ENCODE assay signal across 7 mouse cellular contexts in the genomic region with DNA sequence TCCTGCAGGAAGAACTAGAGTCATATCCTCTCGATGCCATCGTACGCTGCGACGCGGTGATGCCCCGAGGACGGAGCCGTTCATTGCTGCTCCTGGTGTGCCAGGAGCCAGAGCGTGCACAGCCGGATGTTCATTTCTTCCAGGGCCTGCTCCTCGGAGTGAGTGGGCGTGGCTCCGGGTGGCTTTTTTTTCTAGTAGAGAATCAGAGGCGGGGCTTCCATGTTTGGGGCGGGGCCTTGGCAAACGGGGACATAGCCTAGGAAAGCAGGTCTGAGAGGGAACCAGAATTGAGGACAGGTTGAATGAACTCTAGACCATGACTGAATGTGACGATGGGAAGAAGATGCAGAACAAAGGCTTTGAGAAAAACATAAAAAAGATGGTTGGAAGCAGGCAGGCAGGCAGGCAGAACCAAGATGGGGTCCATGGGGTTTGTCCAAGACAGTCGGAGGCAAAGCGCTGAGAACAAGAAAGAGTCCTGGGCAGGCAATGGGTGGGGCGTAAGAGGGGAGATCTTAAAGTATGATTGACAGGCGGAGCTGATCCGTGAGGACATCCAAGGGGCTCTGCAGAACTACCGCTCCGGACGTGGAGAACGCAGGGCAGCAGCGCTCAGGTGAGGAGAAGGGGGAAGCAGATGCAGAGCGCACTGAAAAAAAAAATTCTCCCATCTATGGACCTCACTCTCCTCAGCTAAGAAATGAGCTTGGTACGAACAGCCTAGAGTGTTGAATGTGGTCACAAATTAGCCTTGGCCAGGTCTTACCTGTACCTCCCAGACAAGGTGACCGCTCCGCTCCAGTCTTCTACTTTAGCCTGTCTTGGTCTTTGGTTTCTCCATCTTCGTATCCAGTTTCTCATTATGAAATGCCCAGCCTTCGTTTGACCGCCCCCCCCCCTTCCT. TPM values are rescaled to one million over a fixed set of nuclear protein-coding genes. Genes with fewer than 3 reads are reported as not detected.
DNase-seq lines count a peak whose midpoint lies in the region; ATAC-seq lines count a peak whose summit lies in the region.

No protein-coding gene starts in this region.

- H3K27ac ChIP-seq in stomach, embryonic 14.5 days (ENCODE audit: low read length), result no peak overlapping the region

- H3K4me1 ChIP-seq in stomach, embryonic 14.5 days (ENCODE audit: control insufficient read depth, insufficient read depth, low read length), result no peaks in the 10 kb centered on the region; the same call in 1 of the 2 replicates

- peak; percentile 75 for DNase-seq in adrenal gland, adult 2 months
- DNase-seq in cerebellum, postnatal 36 days, result peak; percentile 49 to 54
- peak; percentile 59 for DNase-seq in gastrocnemius, postnatal 14 days
- DNase-seq in induced T-regulatory cell, adult 2 months (ENCODE audit: low read depth), result peak; percentile 64
- peak; percentile 61 for DNase-seq in left cerebral cortex, postnatal 4 days

- peak overlapping the region; percentile 82 for H3K4me2 ChIP-seq in stomach, embryonic 14.5 days (replicated peaks; ENCODE audit: low read depth, low read length)

- no peaks in the 10 kb centered on the region for H3K36me3 ChIP-seq in stomach, embryonic 14.5 days (ENCODE audit: control insufficient read depth, insufficient read depth, low read length)

- H3K9me3 ChIP-seq in stomach, embryonic 14.5 days (ENCODE audit: control insufficient read depth, low read depth, low read length), result no peaks in the 10 kb centered on the region

- intact Hi-C loops in gastrocnemius, postnatal 14 days (cut with DNase I; ENCODE audit: low total_unique reads), result no loop called here
- intact Hi-C loops in left cerebral cortex, postnatal 4 days (cut with DNase I), result no loop called here

- H3K9ac ChIP-seq in stomach, embryonic 14.5 days (replicated peaks; ENCODE audit: low read depth, low read length), result no peak overlapping the region

- peak overlapping the region; percentile 32 for H3K4me3 ChIP-seq in stomach, embryonic 14.5 days (ENCODE audit: low read depth, low read length)

- ATAC-seq in megakaryocyte progenitor cell, adult 5-6 weeks (replicated peaks; ENCODE audit: poor library complexity), result peak; percentile 49
- peak; percentile 43; the same call in 1 of the 2 replicates for ATAC-seq in stomach, embryonic 14.5 days (ENCODE audit: insufficient number of reproducible peaks, insufficient read depth, low FRiP score, low read depth)

- peaks cover 9% of the 10 kb centered on the region for H3K27me3 ChIP-seq in stomach, embryonic 14.5 days (ENCODE audit: control insufficient read depth, insufficient read depth, low read length)

- 2% methylated on average over 35 of the region's 35 CpGs for WGBS in stomach, embryonic 14.5 days

RNA-seq across cellular contexts. Expression of a gene that starts 10.1 kb away (rescaled TPM):
- total RNA-seq in adrenal gland, adult 2 months (2021), result 1 to 10 TPM; 5.2 to 6.9 TPM
- polyA plus RNA-seq in adrenal gland, adult 2 months (2012; rRNA removed), result 2.5 and 5.0 TPM in 2 replicates
- total RNA-seq in gastrocnemius, postnatal 14 days (2021), result 1 to 10 TPM; 1.6 to 2.2 TPM
- 1 to 10 TPM; 5.1 to 8.0 TPM for total RNA-seq in left cerebral cortex, postnatal 4 days (2021)
- 2.0 and 2.8 TPM in 2 replicates for total RNA-seq in megakaryocyte progenitor cell, adult 5-6 weeks (2015)
- total RNA-seq in megakaryocyte progenitor cell, adult 5-6 weeks (2017), result 1.6 and 5.1 TPM in 2 replicates
- 5.0 and 7.9 TPM in 2 replicates for polyA plus RNA-seq in stomach, embryonic 14.5 days (2014; fragmentation: Nextera tagmentation; extraction: Ambion mirVana)

RNA-seq across cellular contexts. Expression of a gene that starts 25.1 kb away (rescaled TPM):
- 10 to 100 TPM; 17.5 to 19.7 TPM for total RNA-seq in adrenal gland, adult 2 months (2021)
- polyA plus RNA-seq in adrenal gland, adult 2 months (2012; rRNA removed), result 11.5 and 13.1 TPM in 2 replicates
- total RNA-seq in gastrocnemius, postnatal 14 days (2021), result 10 to 100 TPM; 11.8 to 15.0 TPM
- total RNA-seq in left cerebral cortex, postnatal 4 days (2021), result 10 to 100 TPM; 42.4 to 45.0 TPM
- total RNA-seq in megakaryocyte progenitor cell, adult 5-6 weeks (2015), result 3.3 and 4.7 TPM in 2 replicates
- 16.1 and 32.6 TPM in 2 replicates for total RNA-seq in megakaryocyte progenitor cell, adult 5-6 weeks (2017)
- polyA plus RNA-seq in stomach, embryonic 14.5 days (2014; fragmentation: Nextera tagmentation; extraction: Ambion mirVana), result 31.9 and 34.6 TPM in 2 replicates

RNA-seq across cellular contexts. Expression of a gene that starts 31.0 kb away (rescaled TPM):
- 100 to 1,000 TPM in 1 of 2 experiments, 10 to 100 TPM in 1; 93.3 to 102 TPM for total RNA-seq in adrenal gland, adult 2 months (2021)
- polyA plus RNA-seq in adrenal gland, adult 2 months (2012; rRNA removed), result 101 and 164 TPM in 2 replicates
- 10 to 100 TPM; 25.3 to 36.8 TPM for total RNA-seq in gastrocnemius, postnatal 14 days (2021)
- 100 to 1,000 TPM; 123 to 135 TPM for total RNA-seq in left cerebral cortex, postnatal 4 days (2021)
- 85.6 and 97.7 TPM in 2 replicates for total RNA-seq in megakaryocyte progenitor cell, adult 5-6 weeks (2015)
- 106 and 112 TPM in 2 replicates for total RNA-seq in megakaryocyte progenitor cell, adult 5-6 weeks (2017)
- 47.2 and 61.0 TPM in 2 replicates for polyA plus RNA-seq in stomach, embryonic 14.5 days (2014; fragmentation: Nextera tagmentation; extraction: Ambion mirVana)

RNA-seq across cellular contexts. Expression of a gene that starts 45.7 kb away (rescaled TPM):
- total RNA-seq in adrenal gland, adult 2 months (2021), result 1 to 10 TPM in 1 of 2 experiments, under 1 TPM in 1; 0.37 to 1.6 TPM
- polyA plus RNA-seq in adrenal gland, adult 2 months (2012; rRNA removed), result 0.17 TPM in 1 of 2 replicates, not detected in the other
- total RNA-seq in gastrocnemius, postnatal 14 days (2021), result 100 to 1,000 TPM; 355 to 658 TPM
- total RNA-seq in left cerebral cortex, postnatal 4 days (2021), result 1 to 10 TPM in 1 of 2 experiments, under 1 TPM in 1; 0.89 to 1.0 TPM
- 5.6 and 8.0 TPM in 2 replicates for total RNA-seq in megakaryocyte progenitor cell, adult 5-6 weeks (2015)
- 16.5 and 17.4 TPM in 2 replicates for total RNA-seq in megakaryocyte progenitor cell, adult 5-6 weeks (2017)
- polyA plus RNA-seq in stomach, embryonic 14.5 days (2014; fragmentation: Nextera tagmentation; extraction: Ambion mirVana), result 31.9 and 33.5 TPM in 2 replicates

RNA-seq across cellular contexts. Expression of a gene that starts 53.5 kb away (rescaled TPM):
- total RNA-seq in adrenal gland, adult 2 months (2021), result 1 to 10 TPM in 1 of 2 experiments, not detected in 1; 1.7 TPM
- 3.3 and 4.7 TPM in 2 replicates for polyA plus RNA-seq in adrenal gland, adult 2 months (2012; rRNA removed)
- 1 to 10 TPM in 1 of 2 experiments, under 1 TPM in 1; 0.75 to 1.7 TPM for total RNA-seq in gastrocnemius, postnatal 14 days (2021)
- total RNA-seq in left cerebral cortex, postnatal 4 days (2021), result 1 to 10 TPM; 1.8 to 2.0 TPM
- total RNA-seq in megakaryocyte progenitor cell, adult 5-6 weeks (2015), result 4.8 and 5.2 TPM in 2 replicates
- 2.1 and 6.0 TPM in 2 replicates for total RNA-seq in megakaryocyte progenitor cell, adult 5-6 weeks (2017)
- 2.9 and 3.3 TPM in 2 replicates for polyA plus RNA-seq in stomach, embryonic 14.5 days (2014; fragmentation: Nextera tagmentation; extraction: Ambion mirVana)
